Mouse (Mus musculus) left cerebral cortex, adult 6 months (tissue): ENCODE data around the gene Olfr1216. TPM values are rescaled to one million over a fixed set of nuclear protein-coding genes. Genes with fewer than 3 reads are reported as not detected.

Experiments
- long read RNA-seq, 2 experiments: library from polyadenylated mRNA; unstranded; transcript quantifications; one replicate each; pipeline ENCODE4 v2.0.0; 2019 to 2020
- polyA plus RNA-seq: library from polyadenylated mRNA; unstranded; fragments of <200 nt; fragmentation: Nextera tagmentation; gene quantifications from 2 replicates; pipeline ENCODE4 v1.2.3, GENCODE M21; 2021

Gene Olfr1216
- polyA plus RNA-seq, result not detected in 2 replicates
- long read RNA-seq, experiment 1, result 0 reads
- long read RNA-seq, experiment 2, result 0 reads

GRCm38 (mm10) chr2:89018240-89018639, at the start of gene Olfr1216:
Gene Olfr1216, minus strand, starts transcription at chr2:89018340.

GRCm38 (mm10) chr2:89061087-89061486, 42.9 kb upstream of the Olfr1216 start, which contains the start of gene Olfr1218:
Gene Olfr1218, minus strand, starts transcription at chr2:89061187.

DNA sequence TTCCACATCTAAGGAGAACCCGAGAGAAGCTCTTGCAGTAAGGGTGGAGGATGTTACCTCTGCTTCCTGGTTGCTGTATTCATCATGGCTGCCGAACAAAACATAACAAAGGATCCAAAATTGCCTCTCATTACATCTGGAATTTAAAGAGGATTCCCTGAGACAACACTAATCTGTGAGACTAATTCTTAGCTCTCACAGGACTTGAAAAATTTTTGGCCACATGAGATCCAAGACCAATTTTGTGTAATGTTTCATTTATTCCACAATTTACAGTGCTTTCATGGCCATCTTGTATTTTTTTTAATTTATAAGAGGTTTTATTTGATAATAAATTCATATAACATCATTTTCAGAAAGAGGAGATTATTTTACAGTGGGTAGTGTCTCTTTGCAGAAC, 13.8 kb upstream of the Olfr1216 start, which contains the start of gene Olfr1217:
Gene Olfr1217 (minus strand): TSS at position 101 of the 400 bp plus-strand sequence.

DNA sequence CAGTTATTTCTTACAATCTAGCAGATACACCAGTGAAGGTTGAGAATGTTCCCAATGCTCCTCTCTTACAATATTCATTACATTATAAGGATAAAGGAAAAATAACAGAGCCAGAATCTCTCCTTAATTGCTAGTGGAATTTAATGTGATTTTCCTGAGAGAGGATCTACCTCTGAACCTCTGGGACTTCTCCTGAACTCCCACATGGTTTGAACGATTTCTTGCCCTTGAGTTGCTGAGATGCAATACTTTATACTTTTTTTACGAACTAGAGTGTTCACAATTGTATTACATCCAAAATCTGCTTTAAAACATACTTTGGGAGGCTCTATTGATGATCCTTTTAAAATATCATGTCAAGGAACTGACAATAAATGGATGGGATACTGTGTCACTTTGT, 11.3 kb downstream of the Olfr1216 start, which contains the start of gene Olfr1215:
Gene Olfr1215 (minus strand): TSS at position 101 of the 400 bp plus-strand sequence.

DNA sequence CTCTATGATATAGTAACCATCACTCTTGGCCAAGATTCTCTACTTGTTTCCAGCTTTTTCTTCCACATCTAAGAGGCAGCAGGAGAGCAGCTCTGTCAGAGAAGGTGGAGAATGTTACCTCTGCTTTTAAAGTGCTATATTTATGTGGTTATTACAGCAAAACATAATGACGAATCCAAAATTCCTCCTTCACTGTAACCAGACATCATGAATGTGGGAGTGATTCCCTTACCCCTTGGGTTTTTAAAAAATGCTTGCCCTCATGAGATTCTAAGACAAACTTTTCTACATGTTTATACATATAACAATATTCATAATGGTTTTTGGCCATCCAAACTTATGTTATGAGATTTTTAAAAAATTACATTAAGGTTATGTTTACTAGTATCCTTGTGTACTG, 25.6 kb downstream of the Olfr1216 start, which contains the start of gene Olfr1214:
Gene Olfr1214 (minus strand): TSS at position 101 of the 400 bp plus-strand sequence.

DNA sequence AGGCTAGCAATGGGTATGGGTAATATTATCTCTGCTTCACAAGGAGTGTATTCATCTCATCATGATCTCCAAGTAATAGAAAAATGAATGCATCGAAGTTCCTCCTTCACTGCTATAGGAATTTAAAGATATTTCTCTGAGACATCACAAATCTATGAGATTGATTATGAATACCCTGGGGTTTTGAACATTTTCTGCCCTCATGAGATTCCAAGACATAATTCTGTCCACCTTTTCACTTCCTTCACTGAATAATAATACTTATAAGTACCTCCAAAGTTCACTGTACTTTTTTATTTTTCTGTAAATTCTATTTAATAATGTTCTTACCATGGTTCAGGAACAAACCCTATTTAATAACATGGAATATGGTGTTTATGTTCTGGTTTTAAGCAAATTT, 38.0 kb downstream of the Olfr1216 start, which contains the start of gene Gm13762:
Gene Gm13762 (minus strand): TSS at position 101 of the 400 bp plus-strand sequence.

Other genes starting within 250 kb of the Olfr1216 start
- 0.04 TPM in 1 of 2 replicates, not detected in the other for gene Olfr1200, start 247.9 kb downstream of the Olfr1216 start, polyA plus RNA-seq
- not detected in 2 replicates for gene Olfr1201, start 225.3 kb downstream of the Olfr1216 start, polyA plus RNA-seq
- not detected in 2 replicates for gene Olfr1202, start 203.8 kb downstream of the Olfr1216 start, polyA plus RNA-seq
- gene Olfr1205, start 188.6 kb downstream of the Olfr1216 start, polyA plus RNA-seq, result not detected in 2 replicates
- gene Olfr1204, start 169.0 kb downstream of the Olfr1216 start, polyA plus RNA-seq, result not detected in 2 replicates
- gene Olfr1206, start 155.1 kb downstream of the Olfr1216 start, polyA plus RNA-seq, result not detected in 2 replicates
- gene Olfr1208, start 116.0 kb downstream of the Olfr1216 start, polyA plus RNA-seq, result not detected in 2 replicates
- gene Olfr1209, start 103.2 kb downstream of the Olfr1216 start, polyA plus RNA-seq, result not detected in 2 replicates
- not detected in 2 replicates for gene Olfr1211, start 80.2 kb downstream of the Olfr1216 start, polyA plus RNA-seq
- not detected in 2 replicates for gene Olfr1212, start 64.4 kb downstream of the Olfr1216 start, polyA plus RNA-seq
- not detected in 2 replicates for gene Gm13762, start 38.1 kb downstream of the Olfr1216 start, polyA plus RNA-seq
- not detected in 2 replicates for gene Olfr1214, start 25.7 kb downstream of the Olfr1216 start, polyA plus RNA-seq
- not detected in 2 replicates for gene Olfr1215, start 11.4 kb downstream of the Olfr1216 start, polyA plus RNA-seq
- gene Olfr1217, start 13.7 kb upstream of the Olfr1216 start, polyA plus RNA-seq, result not detected in 2 replicates
- not detected in 2 replicates for gene Olfr1218, start 42.8 kb upstream of the Olfr1216 start, polyA plus RNA-seq
- gene Olfr1219, start 65.2 kb upstream of the Olfr1216 start, polyA plus RNA-seq, result not detected in 2 replicates
- not detected in 2 replicates for gene Olfr1220, start 88.5 kb upstream of the Olfr1216 start, polyA plus RNA-seq
- not detected in 2 replicates for gene Olfr1221, start 98.9 kb upstream of the Olfr1216 start, polyA plus RNA-seq
- gene Olfr1222, start 114.7 kb upstream of the Olfr1216 start, polyA plus RNA-seq, result not detected in 2 replicates
- not detected in 2 replicates for gene Olfr1223, start 133.2 kb upstream of the Olfr1216 start, polyA plus RNA-seq
- not detected in 2 replicates for gene Olfr1224-ps1, start 145.8 kb upstream of the Olfr1216 start, polyA plus RNA-seq
- not detected in 2 replicates for gene Olfr1225, start 156.3 kb upstream of the Olfr1216 start, polyA plus RNA-seq
- not detected in 2 replicates for gene Olfr1226, start 181.7 kb upstream of the Olfr1216 start, polyA plus RNA-seq
- gene Olfr1228, start 235.7 kb upstream of the Olfr1216 start, polyA plus RNA-seq, result not detected in 2 replicates